Mouse (Mus musculus) kidney, embryonic 14.5 days (tissue): ENCODE results near the gene Chic2. TPM values are rescaled to one million over a fixed set of nuclear protein-coding genes. Genes with fewer than 3 reads are reported as not detected.
A peak's percentile ranks its signal among the peaks of the same experiment; 100 is the strongest.

ENCODE experiments used
- ATAC-seq: fragments of 200-750 bp; cut with Nextera tagmentation; 2 replicates; pipeline ENCODE4 v1.8.0; 2017; ENCODE audit warnings: moderate number of reproducible peaks, mild to moderate bottlenecking, moderate TSS enrichment, moderate library complexity; ENCODE audit not compliant: low FRiP score, low TSS enrichment
- H3K27ac ChIP-seq: fragments of 300-500 bp; sonication (generic); 2 replicates; pipeline ENCODE4 v1.5.1; 2014; ENCODE audit warnings: low read depth, mild to moderate bottlenecking, low read length, moderate library complexity, mixed read lengths
- H3K27me3 ChIP-seq: fragments of 300-500 bp; sonication (generic); 2 replicates; pipeline ENCODE4 v1.6.1; 2014; ENCODE audit warnings: mild to moderate bottlenecking, low read length; ENCODE audit not compliant: control insufficient read depth, insufficient read depth
- H3K36me3 ChIP-seq: fragments of 300-500 bp; sonication (generic); 2 replicates; pipeline ENCODE4 v1.6.1; 2014; ENCODE audit warnings: low read length, mixed read lengths; ENCODE audit not compliant: control insufficient read depth, insufficient read depth
- H3K4me1 ChIP-seq: fragments of 300-500 bp; sonication (generic); 2 replicates; pipeline ENCODE4 v1.6.1; 2014; ENCODE audit warnings: low read length, mixed read lengths; ENCODE audit not compliant: control insufficient read depth, insufficient read depth
- H3K4me2 ChIP-seq: fragments of 300-500 bp; sonication (generic); replicated peaks from 2 replicates; pipeline ENCODE4 v1.6.1; 2014; ENCODE audit warnings: low read depth, mild to moderate bottlenecking, low read length
- H3K4me3 ChIP-seq: fragments of 300-500 bp; sonication (generic); 2 replicates; pipeline ENCODE4 v1.5.1; 2014; ENCODE audit warnings: mild to moderate bottlenecking, low read length
- H3K9ac ChIP-seq: fragments of 300-500 bp; sonication (generic); 2 replicates; pipeline ENCODE4 v1.6.1; 2014; ENCODE audit warnings: low read depth, mild to moderate bottlenecking, low read length, moderate library complexity
- H3K9me3 ChIP-seq: fragments of 300-500 bp; sonication (generic); 2 replicates; pipeline ENCODE4 v1.6.1; 2016; ENCODE audit warnings: low read length; ENCODE audit not compliant: control insufficient read depth
- WGBS: fragments of 180-500 bp; shearing (Covaris S2); extraction: QIAGEN DNeasy Blood & Tissue Kit; methylation state at CpG from one replicate; pipeline ENCODE4 v1.1.7; 2014; 5-methylcytosine and 5-hydroxymethylcytosine counted together
- polyA plus RNA-seq: library from polyadenylated mRNA; unstranded; fragments of >200 nt; fragmentation: Nextera tagmentation; extraction: Ambion mirVana; gene quantifications from 2 replicates; pipeline ENCODE4 v1.2.1, GENCODE M21; 2014

Gene Chic2
- polyA plus RNA-seq, 1 experiment from 2014 or later = 51.8 TPM

GRCm38 (mm10) chr5:75011985-75012738 lies 32.4 kb downstream of the Chic2 start:
- no peak for ATAC-seq
- H3K4me1 ChIP-seq = no peaks in the 10 kb centered on the region

GRCm38 (mm10) chr5:75004755-75005154 lies 39.8 kb downstream of the Chic2 start:
- no peak overlapping the region for H3K9ac ChIP-seq
- H3K4me1 ChIP-seq = no peaks in the 10 kb centered on the region
- no peak overlapping the region for H3K4me2 ChIP-seq
- ATAC-seq = no peak
- no peak overlapping the region for H3K4me3 ChIP-seq
- peaks cover 9% of the 10 kb centered on the region; the same call in 1 of the 2 replicates for H3K36me3 ChIP-seq
- no peaks in the 10 kb centered on the region for H3K27me3 ChIP-seq
- 0 out of 2 replicates have a peak, but pooled peaks cover 3% of the 10 kb centered on the region for H3K9me3 ChIP-seq
- WGBS = 90% methylated on average over 3 of the region's 3 CpGs
- no peak overlapping the region for H3K27ac ChIP-seq

More at GRCm38 (mm10) chr5:75011985-75012738, 32.4 kb downstream of the Chic2 start:
- no peak overlapping the region for H3K4me3 ChIP-seq
- peaks cover 4% of the 10 kb centered on the region; the same call in 1 of the 2 replicates for H3K36me3 ChIP-seq
- H3K27ac ChIP-seq = no peak overlapping the region
- no peak overlapping the region for H3K4me2 ChIP-seq
- 0 out of 2 replicates have a peak, but pooled peaks cover 3% of the 10 kb centered on the region for H3K9me3 ChIP-seq
- no peaks in the 10 kb centered on the region for H3K27me3 ChIP-seq
- WGBS = 72% methylated on average over 4 of the region's 4 CpGs
- no peak overlapping the region for H3K9ac ChIP-seq

GRCm38 (mm10) chr5:75002109-75002508 lies 42.5 kb downstream of the Chic2 start:
- Histone ChIP-seq H3K4me1 (no peaks in the 10 kb centered on the region), H3K27ac (no peak overlapping the region), H3K9me3 (no peaks in the 10 kb centered on the region), H3K9ac (no peak overlapping the region), H3K4me2 (no peak overlapping the region), H3K27me3 (no peaks in the 10 kb centered on the region), H3K4me3 (no peak overlapping the region), H3K36me3 (peaks cover 8% of the 10 kb centered on the region; the same call in 1 of the 2 replicates)
- no peak for ATAC-seq
- WGBS = 95% methylated on average over 3 of the region's 3 CpGs

- 0 out of 2 replicates have a peak, but pooled peaks have one; percentile 57 for ATAC-seq
- Histone ChIP-seq H3K4me1 (no peaks in the 10 kb centered on the region), H3K27ac (no peak overlapping the region), H3K27me3 (no peaks in the 10 kb centered on the region), H3K9ac (no peak overlapping the region), H3K4me3 (no peak overlapping the region), H3K36me3 (peaks cover 3% of the 10 kb centered on the region; the same call in 1 of the 2 replicates), H3K9me3 (no peaks in the 10 kb centered on the region), H3K4me2 (no peak overlapping the region)
- WGBS = 50% methylated on average over 12 of the region's 12 CpGs
These were observed 45.7 kb downstream of the Chic2 start for GRCm38 (mm10) chr5:74998716-74999512.

GRCm38 (mm10) chr5:74994947-74995346 lies 49.6 kb downstream of the Chic2 start:
- Histone ChIP-seq H3K27me3 (no peaks in the 10 kb centered on the region), H3K27ac (no peak overlapping the region), H3K9me3 (peaks cover 10% of the 10 kb centered on the region; the same call in 1 of the 2 replicates), H3K4me1 (no peaks in the 10 kb centered on the region), H3K36me3 (0 out of 2 replicates have a peak, but pooled peaks cover 3% of the 10 kb centered on the region), H3K4me2 (no peak overlapping the region), H3K9ac (no peak overlapping the region), H3K4me3 (no peak overlapping the region)
- 76% methylated on average over 8 of the region's 8 CpGs for WGBS
- no peak for ATAC-seq

GRCm38 (mm10) chr5:74984101-74984500 lies 60.5 kb downstream of the Chic2 start:
- no peak for ATAC-seq
- Histone ChIP-seq H3K27ac (no peak overlapping the region), H3K4me1 (peaks cover 8% of the 10 kb centered on the region; the same call in 1 of the 2 replicates)

GRCm38 (mm10) chr5:74980574-74980973 lies 64.0 kb downstream of the Chic2 start:
- Histone ChIP-seq H3K9me3 (no peaks in the 10 kb centered on the region), H3K4me1 (peaks cover 8% of the 10 kb centered on the region; the same call in 1 of the 2 replicates), H3K4me2 (no peak overlapping the region), H3K27me3 (no peaks in the 10 kb centered on the region), H3K9ac (no peak overlapping the region), H3K4me3 (no peak overlapping the region), H3K36me3 (no peaks in the 10 kb centered on the region), H3K27ac (no peak overlapping the region)
- ATAC-seq = no peak
- WGBS = 67% methylated on average over 4 of the region's 4 CpGs

More at GRCm38 (mm10) chr5:74984101-74984500, 60.5 kb downstream of the Chic2 start:
- whole genome bisulfite sequencing = 66% methylated on average over 5 of the region's 5 CpGs
- Histone ChIP-seq H3K4me3 (no peak overlapping the region), H3K4me2 (no peak overlapping the region), H3K27me3 (no peaks in the 10 kb centered on the region), H3K9me3 (0 out of 2 replicates have a peak, but pooled peaks cover 3% of the 10 kb centered on the region), H3K9ac (no peak overlapping the region), H3K36me3 (no peaks in the 10 kb centered on the region)

GRCm38 (mm10) chr5:74980154-74980553 lies 64.4 kb downstream of the Chic2 start:
- H3K9me3 ChIP-seq = no peaks in the 10 kb centered on the region
- no peak for ATAC-seq

More at GRCm38 (mm10) chr5:74980154-74980553, 64.4 kb downstream of the Chic2 start:
- peaks cover 12% of the 10 kb centered on the region; the same call in 1 of the 2 replicates for H3K4me1 ChIP-seq
- H3K4me2 ChIP-seq = no peak overlapping the region
- H3K36me3 ChIP-seq = no peaks in the 10 kb centered on the region
- no peaks in the 10 kb centered on the region for H3K27me3 ChIP-seq
- no peak overlapping the region for H3K4me3 ChIP-seq
- H3K27ac ChIP-seq = no peak overlapping the region
- no peak overlapping the region for H3K9ac ChIP-seq
- WGBS = 22% methylated on average over 7 of the region's 7 CpGs
